Mouse (Mus musculus) megakaryocyte, embryonic 14.5 days (primary cell): Measurements from ENCODE around the gene Fhl3. TPM values are rescaled to one million over a fixed set of nuclear protein-coding genes. Genes with fewer than 3 reads are reported as not detected.

ENCODE experiments used
- H3K27me3 ChIP-seq: replicated peaks from 2 replicates; pipeline ENCODE3; 2012; ENCODE audit warnings: inconsistent platforms
- H3K36me3 ChIP-seq: replicated peaks from 2 replicates; pipeline ENCODE3; 2012; ENCODE audit warnings: low read length, inconsistent platforms, mixed read lengths
- H3K4me1 ChIP-seq: 2 replicates; pipeline ENCODE4 v1.6.1; 2012; ENCODE audit warnings: inconsistent platforms
- H3K4me3 ChIP-seq: replicated peaks from 2 replicates; pipeline ENCODE3; 2012; ENCODE audit warnings: moderate library complexity, mild to moderate bottlenecking, inconsistent platforms
- H3K9me3 ChIP-seq: 2 replicates; pipeline ENCODE4 v1.6.1; 2012; ENCODE audit warnings: inconsistent platforms
- FLI1 ChIP-seq: IDR thresholded peaks from 2 replicates; pipeline ENCODE4 v1.6.1; 2012; ENCODE audit warnings: low read length, inconsistent platforms, mixed read lengths
- GATA1 ChIP-seq: IDR thresholded peaks from 3 replicates; pipeline ENCODE4 v1.6.1; 2012; ENCODE audit warnings: mixed read lengths, low read length, inconsistent platforms, borderline replicate concordance
- polyA plus RNA-seq: library from polyadenylated mRNA; stranded (reverse); fragments of >175 nt; gene quantifications from 2 replicates; pipeline ENCODE4 v1.2.3, GENCODE M21; 2012; ENCODE audit warnings: low replicate concordance; ENCODE audit not compliant: insufficient read depth

The Fhl3 gene
- polyA plus RNA-seq, 1 experiment: 122 TPM

DNA sequence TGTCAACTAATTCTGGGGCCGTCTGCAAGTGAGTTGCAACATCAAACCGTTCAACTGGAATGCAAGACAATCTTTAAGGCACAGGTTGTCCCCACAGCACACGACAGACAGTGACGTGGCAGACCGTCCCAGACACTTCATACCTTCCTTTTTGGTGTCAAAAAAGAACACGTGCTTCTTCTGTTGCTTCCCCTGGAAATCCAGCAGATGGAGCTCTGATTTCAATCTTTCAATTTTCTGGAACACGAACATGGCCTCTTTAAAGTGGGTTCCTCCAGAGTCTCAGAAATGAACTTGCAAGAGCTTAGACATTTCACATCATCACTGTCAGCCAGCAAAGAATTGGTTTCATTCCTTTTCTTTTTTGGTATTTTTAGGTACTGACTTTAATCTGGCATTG lies 18.2 kb upstream of the Fhl3 start:
- peaks cover 18% of the 10 kb centered on the region for H3K4me1 ChIP-seq
- TF ChIP-seq FLI1 (no peak), GATA1 (no peak)
- no peaks in the 10 kb centered on the region for H3K27me3 ChIP-seq
- H3K36me3 ChIP-seq: peaks cover 96% of the 10 kb centered on the region
- H3K9me3 ChIP-seq: no peaks in the 10 kb centered on the region
- no peak overlapping the region for H3K4me3 ChIP-seq

DNA sequence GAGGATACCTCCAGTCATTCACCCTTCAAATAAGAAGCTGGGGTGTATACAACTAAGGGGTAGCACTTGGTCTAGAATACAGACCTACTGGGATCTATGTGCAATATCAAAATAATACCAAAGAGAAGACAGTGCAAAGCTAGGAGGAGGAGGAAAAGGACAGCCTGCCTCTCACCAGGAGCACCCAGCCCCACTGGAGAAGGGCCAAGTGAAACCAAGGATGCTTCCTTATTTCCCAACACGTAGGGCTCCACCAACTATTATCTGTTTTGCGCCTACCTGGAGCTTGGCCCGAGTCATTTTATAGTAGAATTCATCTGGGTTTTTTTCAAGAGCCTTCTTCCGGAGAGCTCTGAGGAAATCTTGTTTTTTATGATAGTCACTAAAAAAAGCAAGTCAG lies 17.0 kb upstream of the Fhl3 start:
- no peak for TF ChIP-seq GATA1
- TF ChIP-seq FLI1: no peak
- H3K4me3 ChIP-seq: no peak overlapping the region
- H3K4me1 ChIP-seq: peaks cover 26% of the 10 kb centered on the region
- no peaks in the 10 kb centered on the region for H3K27me3 ChIP-seq
- no peaks in the 10 kb centered on the region for H3K9me3 ChIP-seq
- H3K36me3 ChIP-seq: peaks cover 94% of the 10 kb centered on the region

DNA sequence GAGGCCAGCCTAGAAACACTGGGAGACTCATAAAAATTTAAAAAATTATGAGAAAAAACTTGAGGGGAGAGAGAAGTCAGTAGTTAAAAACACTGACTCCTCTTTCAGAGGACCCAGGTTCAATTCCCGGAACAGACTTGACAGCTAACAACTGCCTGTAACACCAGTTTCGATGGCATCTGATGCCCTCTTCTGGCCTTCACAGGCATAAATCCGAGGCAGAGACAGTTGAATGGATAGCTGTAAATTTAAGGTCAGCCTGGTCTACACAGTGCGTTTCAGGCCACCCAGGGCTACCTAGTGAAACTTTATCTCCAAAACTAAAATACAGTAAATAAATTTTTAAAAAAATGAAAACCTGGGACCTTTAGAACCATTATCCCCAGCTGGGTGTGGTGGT lies 15.5 kb upstream of the Fhl3 start:
- Histone ChIP-seq H3K36me3 (peaks cover 87% of the 10 kb centered on the region), H3K4me3 (no peak overlapping the region), H3K4me1 (peaks cover 37% of the 10 kb centered on the region), H3K27me3 (no peaks in the 10 kb centered on the region), H3K9me3 (no peaks in the 10 kb centered on the region)
- no peak for TF ChIP-seq FLI1

DNA sequence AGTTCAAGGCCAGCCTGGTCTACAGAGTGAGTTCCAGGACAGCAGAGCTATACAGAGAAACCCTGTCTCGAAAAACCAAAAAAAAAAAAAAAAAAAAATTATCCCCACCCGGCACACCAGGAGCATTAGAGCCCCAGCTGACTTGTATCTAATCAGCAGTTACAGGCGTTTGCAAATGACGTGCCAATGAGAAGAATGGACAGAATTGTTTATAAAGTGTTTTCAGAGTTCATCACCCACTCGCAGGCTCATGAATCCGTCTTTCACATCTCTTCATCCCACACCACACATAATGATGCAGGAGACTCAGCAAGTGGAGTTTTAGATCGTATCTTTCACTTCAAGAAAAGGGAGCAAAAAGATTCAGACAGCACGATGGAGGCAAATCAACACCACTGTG lies 15.0 kb upstream of the Fhl3 start:
- TF ChIP-seq FLI1 (no peak), GATA1 (no peak)
- no peaks in the 10 kb centered on the region for H3K9me3 ChIP-seq
- H3K36me3 ChIP-seq: peaks cover 83% of the 10 kb centered on the region
- no peak overlapping the region for H3K4me3 ChIP-seq
- H3K4me1 ChIP-seq: peaks cover 42% of the 10 kb centered on the region
- no peaks in the 10 kb centered on the region for H3K27me3 ChIP-seq

DNA sequence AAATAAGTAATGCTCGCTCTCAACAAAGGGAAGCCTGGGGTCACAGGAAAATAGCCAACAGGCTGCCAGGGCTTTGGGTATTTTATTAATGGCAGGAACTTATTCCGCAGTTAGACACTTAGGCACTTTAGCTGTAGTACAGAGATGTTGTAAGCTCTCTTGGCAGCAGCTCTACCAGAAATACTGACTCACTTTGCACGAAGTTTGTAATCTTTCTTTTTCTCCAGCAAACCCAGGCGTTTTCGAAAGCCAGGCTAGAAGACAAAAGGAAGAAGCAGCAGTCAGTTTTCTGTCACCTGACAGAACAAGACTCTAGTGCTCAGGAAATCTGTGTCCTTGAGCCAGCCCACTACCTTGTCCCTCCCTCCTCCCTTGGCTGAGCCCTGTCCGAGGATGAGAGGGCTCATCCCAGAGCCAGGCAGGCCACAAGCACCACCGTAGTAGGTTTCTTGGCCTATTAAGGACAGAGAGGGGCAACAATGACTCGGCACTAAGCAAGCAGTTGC lies 14.6 kb upstream of the Fhl3 start:
- H3K27me3 ChIP-seq: no peaks in the 10 kb centered on the region
- peaks cover 47% of the 10 kb centered on the region for H3K4me1 ChIP-seq

DNA sequence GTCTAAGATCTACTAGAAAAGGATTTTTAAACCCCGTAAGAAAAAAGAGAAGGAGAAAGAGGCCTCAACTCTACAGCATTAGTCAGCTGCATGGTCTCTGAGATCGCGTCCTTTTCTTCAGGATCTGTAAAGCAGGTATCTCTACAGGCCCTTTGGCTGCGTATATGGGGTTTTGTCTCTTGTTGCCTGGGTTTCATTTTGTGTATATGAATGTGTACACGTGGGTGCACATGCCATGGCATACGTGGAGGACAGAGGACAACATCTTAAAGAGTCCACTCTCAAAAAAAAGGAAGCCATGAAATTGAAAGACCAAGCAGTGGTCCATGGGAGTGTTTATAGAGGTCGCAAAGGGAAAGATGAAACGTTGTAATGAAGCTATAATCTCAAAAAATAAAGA lies 9.0 kb upstream of the Fhl3 start:
- H3K4me3 ChIP-seq: peak overlapping the region; percentile 84
- H3K36me3 ChIP-seq: peaks cover 27% of the 10 kb centered on the region
- TF ChIP-seq GATA1 (no peak), FLI1 (no peak)
- peaks cover 86% of the 10 kb centered on the region for H3K4me1 ChIP-seq
- H3K9me3 ChIP-seq: no peaks in the 10 kb centered on the region
- no peaks in the 10 kb centered on the region for H3K27me3 ChIP-seq

More for the DNA sequence above, 14.6 kb upstream of the Fhl3 start:
- H3K36me3 ChIP-seq: peaks cover 78% of the 10 kb centered on the region
- no peaks in the 10 kb centered on the region for H3K9me3 ChIP-seq
- H3K4me3 ChIP-seq: peak overlapping the region; percentile 64
- no peak for TF ChIP-seq FLI1
- no peak for TF ChIP-seq GATA1

DNA sequence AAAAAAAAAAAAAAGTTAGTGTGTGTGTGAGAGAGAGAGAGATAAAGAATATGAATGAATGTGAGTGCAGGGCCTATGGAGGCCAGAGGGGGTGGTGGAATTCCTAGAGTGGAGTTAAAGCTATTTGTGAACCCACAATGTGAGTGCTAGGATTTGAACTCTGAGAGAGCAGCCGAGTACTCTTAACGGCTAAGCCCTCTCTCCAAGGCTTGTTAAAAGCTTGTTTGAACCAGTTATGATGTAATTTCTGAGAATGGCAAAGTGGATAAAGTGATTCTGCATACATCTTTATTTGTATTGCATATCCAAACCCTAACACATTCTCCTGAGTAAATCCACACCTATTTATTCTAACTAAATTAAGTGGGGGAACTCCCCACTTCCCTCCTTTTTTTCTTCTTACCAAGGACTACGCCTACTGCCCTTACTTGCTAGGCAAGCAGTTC lies 8.1 kb upstream of the Fhl3 start:
- peaks cover 85% of the 10 kb centered on the region for H3K4me1 ChIP-seq
- peak overlapping the region; percentile 99 for H3K4me3 ChIP-seq
- no peaks in the 10 kb centered on the region for H3K9me3 ChIP-seq
- no peaks in the 10 kb centered on the region for H3K27me3 ChIP-seq
- H3K36me3 ChIP-seq: peaks cover 18% of the 10 kb centered on the region
- TF ChIP-seq GATA1 (no peak), FLI1 (no peak)

DNA sequence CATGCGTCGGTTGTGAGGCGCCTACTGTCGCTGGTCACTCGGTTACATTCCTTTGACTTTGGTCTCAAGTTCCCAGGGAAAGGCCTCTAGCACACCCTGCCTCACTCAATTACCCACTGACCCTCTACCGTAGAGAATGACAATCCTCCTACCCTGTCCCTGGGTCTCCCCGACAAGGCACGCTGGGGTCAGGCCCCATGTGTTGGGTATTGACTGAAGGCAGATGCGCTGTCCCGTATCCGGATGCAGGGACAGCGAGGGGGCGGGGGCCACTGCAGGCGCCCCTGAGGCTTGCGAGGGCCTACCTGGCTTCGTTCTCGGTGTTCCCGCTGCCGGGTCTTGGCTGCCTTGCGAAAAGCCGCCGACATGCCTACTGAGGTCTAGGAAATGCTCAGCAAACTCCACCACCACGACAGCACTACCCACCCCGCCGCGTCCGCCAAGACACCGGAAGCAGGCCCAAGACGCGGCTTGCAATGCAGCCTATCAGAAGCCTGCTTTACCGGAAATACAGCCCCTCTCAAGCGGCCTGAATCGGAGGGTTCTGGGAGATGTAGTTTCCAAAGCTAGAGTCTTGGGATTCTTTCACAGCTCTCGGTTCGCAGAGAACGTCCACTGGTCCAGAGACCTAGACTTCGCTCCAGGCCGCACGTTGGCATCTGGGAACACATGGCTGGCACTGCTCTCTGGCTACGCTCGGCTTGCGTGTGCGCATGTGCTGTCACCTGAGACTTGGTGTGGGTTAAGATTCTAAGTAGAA lies 7.2 kb upstream of the Fhl3 start, which contains the start of gene Utp11:
Gene Utp11 (minus strand): TSS at position 466 of the 760 bp plus-strand sequence.
- Histone ChIP-seq H3K27me3 (no peaks in the 10 kb centered on the region), H3K36me3 (peaks cover 19% of the 10 kb centered on the region), H3K4me1 (peaks cover 87% of the 10 kb centered on the region), H3K4me3 (peak within 1 kb of the TSS; percentile 99), H3K9me3 (no peaks in the 10 kb centered on the region)
- no peak for TF ChIP-seq GATA1
- TF ChIP-seq FLI1: peak; percentile 58; the same call in 1 of the 2 replicates

DNA sequence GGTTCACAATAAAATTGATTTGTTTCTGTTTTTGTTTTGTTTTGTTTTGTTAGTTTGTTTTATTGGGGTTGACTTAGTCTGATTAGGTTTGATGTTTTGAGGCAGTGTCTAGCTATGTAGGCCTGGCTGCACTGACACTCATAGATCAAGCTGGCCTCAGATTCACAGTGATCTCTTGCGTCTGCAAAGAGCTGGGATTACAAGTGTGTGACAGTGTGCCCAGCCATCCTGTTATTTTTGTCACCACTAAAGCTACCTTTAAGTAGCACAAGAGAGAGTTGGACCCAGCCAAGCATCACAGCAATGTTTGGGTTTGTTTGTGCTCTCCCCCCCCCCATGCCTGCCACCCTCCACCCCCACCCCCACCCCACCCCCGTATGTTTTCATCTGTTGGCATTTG lies 5.9 kb upstream of the Fhl3 start:
- H3K27me3 ChIP-seq: no peaks in the 10 kb centered on the region
- TF ChIP-seq GATA1: no peak
- TF ChIP-seq FLI1: no peak
- H3K36me3 ChIP-seq: peaks cover 25% of the 10 kb centered on the region
- no peaks in the 10 kb centered on the region for H3K9me3 ChIP-seq
- H3K4me1 ChIP-seq: peaks cover 93% of the 10 kb centered on the region
- no peak overlapping the region for H3K4me3 ChIP-seq

DNA sequence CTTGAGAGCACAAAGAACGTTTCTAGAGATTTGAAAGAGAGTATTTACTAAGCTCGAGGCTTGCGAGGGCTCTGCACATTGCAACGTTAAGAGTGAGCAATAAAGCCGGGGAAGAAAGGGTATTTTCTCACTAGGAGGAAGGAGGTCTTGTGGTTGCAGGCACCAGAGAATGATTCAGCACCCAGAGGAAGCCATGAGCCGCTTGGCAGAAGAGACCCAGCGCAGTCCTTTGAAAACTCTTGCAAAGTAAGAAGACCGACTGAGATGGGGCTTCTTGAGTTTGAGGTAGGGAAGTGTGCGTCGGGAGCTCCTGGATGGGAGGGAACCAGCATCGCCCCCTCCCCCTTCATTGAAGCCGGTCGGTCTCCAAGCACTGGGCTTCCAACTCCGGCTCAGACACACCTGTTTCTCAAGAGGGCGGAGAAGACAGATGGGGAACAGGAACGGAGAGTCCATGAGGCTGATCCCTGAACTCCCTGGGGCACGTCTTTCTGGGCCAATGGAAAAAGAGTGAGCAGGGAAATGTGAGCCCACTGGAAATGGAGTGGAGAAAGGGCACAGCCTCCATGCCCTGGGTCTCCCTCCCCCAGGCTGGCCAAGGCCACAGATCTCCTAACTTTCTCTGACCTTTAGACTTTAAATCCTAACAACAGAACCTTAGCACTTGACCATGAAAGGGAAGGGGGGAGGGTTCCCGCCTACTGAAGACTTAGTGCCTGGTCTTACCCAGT lies 4.5 kb upstream of the Fhl3 start:
- Histone ChIP-seq H3K4me3 (peak overlapping the region; percentile 94), H3K4me1 (peaks cover 88% of the 10 kb centered on the region), H3K9me3 (no peaks in the 10 kb centered on the region), H3K27me3 (no peaks in the 10 kb centered on the region), H3K36me3 (peaks cover 21% of the 10 kb centered on the region)
- TF ChIP-seq GATA1 (no peak), FLI1 (no peak)
